Mouse (Mus musculus) WW6 (cell line): Measurements from ENCODE around the gene Tent5c.

ENCODE experiments used
- DNase-seq: peaks from one replicate; pipeline ENCODE4 v3.0.0-alpha.2; 2013; ENCODE audit warnings: low read depth, low spot score

Tent5c gene

GRCm38 (mm10) chr3:100487046-100487445 is 2.1 kb downstream of the Tent5c start:
- DNase-seq, result no peak

DNA sequence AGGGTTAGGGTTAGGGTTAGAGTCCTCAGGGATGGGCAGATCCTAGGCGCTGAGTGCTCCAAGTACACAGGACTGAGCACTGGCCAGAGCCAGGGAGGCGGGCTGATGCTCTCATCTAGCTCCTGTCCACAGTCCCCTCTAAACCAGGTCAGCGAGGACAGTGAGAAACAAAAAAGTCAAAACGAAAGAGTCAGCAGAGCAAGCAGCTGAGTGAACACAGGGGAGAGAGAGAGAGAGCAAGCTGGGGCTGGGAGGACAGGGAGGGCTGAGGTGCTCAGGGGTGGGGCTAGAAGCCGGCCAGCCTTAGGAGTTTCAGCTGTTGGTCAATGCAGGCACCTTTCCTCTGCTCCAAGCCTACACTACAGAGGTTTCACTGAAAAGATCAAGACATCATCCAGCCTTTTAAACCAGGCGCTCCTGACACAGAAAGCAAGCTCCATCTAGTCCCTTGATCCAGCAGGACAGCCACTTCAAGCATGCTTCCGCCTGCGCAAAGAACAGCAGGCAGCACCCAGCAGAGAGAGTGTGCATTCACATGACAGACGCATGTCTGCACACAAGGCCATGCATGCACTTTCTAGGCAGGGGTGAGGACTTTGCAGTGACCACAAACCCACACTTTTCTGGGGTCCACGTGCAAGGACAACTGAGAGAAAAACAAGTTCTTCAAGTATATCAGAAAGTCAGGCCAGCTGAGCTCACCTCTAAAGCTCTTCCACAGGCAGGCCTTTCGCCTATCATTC is 3.6 kb downstream of the Tent5c start:
- DNase-seq, result no peak

- DNase-seq, result no peak
Observed at GRCm38 (mm10) chr3:100482971-100483610, 6.0 kb downstream of the Tent5c start.

DNA sequence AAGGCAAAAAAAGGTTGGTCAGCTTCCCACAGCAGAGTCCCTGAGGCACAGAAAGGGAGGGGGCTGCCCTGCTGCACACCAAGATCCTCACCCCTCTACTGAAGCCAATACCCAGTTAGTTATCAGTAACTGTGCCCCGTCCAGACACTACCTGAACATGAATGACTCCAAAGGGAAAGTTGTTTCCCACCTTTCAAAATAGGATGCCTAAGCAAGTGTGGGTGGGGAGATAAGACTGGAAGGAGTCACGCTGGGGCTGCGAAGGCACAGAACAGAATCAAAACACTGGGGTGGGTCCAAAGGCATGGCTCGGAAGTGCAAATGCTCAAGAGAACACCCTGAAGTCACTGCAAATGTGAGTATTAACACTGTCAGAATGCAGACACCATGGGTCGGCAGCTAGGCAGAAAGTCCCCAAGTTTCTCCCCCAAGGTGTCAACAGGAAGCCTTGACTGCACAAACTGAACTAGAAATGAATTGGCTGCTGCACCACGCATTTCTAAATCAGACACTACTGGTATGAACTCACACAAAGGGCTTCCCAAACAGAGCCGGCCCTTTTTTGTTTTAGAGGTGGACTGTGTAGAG is 6.7 kb downstream of the Tent5c start:
- DNase-seq, result no peak

- DNase-seq, result no peak
Observed at GRCm38 (mm10) chr3:100480251-100481005, 8.7 kb downstream of the Tent5c start.

DNA sequence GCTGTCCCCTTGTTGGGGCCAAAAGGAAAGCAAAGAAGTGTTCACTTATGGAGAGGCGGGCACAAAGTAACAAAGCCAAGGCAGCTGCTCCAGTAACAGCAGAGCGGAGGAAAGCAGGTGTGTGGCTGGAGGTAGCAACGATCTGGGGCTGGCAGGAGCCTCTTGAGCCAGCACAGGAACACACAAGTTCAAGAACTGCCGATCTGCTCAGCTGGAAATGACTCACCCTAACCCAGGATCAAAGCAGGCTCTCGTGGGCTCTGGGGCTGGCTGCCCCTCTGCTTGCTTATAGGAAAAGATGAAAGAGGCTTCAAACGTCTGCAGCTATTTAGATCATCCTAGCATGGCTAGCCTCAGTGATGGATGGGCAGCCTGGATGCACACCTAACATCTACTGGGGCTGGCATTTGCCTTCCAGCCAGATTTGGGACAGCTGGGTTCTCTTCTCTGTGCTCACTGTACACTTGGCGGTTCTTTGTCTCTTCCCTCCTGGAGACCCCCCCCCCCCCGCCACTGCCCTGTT is 14.1 kb downstream of the Tent5c start:
- no peak for DNase-seq

DNA sequence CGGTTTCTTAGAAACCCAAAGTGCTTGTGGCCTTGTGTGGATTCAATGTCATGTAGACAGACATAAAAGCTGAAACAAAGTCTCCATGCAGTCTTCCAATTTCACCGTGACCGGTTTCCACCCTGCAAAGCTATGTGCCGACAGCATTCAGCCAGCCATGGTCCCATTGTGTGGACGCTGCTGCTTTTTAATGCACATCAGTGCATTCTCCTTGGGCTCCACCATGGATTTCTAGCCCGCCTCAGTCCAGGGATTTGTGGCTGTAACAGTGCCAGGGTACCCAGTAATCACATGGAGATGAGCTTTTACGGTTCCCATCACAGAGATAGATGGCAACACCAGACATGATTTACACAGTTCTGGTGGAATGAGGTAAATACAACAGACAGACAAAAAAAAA is 14.6 kb downstream of the Tent5c start:
- DNase-seq, result no peak

- DNase-seq, result no peak
Observed at GRCm38 (mm10) chr3:100473146-100473545, 16.0 kb downstream of the Tent5c start.

DNA sequence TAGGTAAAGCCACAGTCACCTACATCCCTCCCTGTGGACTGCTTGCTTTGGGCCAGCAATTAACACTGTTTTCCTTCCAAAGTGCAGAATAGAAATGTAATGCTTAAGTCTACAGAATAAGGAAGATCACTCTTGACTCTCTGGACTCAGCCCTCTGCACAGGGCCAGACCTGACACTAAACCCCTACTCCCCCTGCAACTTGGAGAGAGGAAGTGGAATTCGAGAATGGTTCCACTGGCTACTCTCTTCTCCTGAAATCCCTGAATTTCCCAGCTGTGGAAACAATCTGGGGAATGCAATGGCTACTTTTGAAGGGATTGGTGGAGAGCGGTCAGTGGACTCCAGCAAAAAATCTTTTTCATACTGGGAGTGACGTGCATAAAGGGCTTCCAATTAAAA is 18.2 kb downstream of the Tent5c start:
- DNase-seq, result no peak

DNA sequence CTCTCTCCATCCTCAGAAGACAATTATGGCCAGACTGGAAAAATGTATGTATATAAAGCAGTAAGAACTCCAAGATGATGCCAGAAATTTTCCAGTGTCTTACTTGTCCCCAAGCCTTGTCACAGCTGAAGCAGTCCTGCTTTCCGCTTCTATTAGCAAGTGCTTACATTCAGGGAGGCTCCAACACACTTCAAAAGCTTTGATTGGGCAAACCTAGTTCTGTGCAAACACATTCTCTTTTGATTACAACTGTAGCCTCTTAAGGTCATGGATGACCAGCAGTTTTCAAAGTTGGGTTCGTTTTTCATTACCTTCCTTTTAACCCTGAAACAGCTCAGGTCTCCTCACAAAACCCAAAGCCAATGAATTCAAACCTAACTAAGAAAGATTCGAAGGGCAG is 19.0 kb downstream of the Tent5c start:
- no peak for DNase-seq

GRCm38 (mm10) chr3:100466551-100466950 is 22.6 kb downstream of the Tent5c start:
- DNase-seq, result no peak

GRCm38 (mm10) chr3:100464596-100464995 is 24.5 kb downstream of the Tent5c start:
- DNase-seq, result no peak

DNA sequence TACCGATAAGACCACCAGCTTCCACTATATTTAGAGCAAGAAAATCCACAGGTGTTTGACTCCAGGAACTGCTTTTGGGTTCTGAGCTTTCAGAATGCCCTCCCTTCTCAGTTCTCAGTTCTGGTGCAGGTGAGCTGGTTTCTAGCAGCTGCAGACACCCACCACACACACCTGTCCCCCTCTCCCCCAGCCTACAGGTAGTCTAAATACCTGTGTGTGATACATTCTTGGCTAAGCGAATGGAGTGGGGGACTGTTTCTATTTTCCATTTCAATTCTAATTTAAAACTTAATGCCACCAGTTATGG is 25.2 kb downstream of the Tent5c start:
- no peak for DNase-seq

DNA sequence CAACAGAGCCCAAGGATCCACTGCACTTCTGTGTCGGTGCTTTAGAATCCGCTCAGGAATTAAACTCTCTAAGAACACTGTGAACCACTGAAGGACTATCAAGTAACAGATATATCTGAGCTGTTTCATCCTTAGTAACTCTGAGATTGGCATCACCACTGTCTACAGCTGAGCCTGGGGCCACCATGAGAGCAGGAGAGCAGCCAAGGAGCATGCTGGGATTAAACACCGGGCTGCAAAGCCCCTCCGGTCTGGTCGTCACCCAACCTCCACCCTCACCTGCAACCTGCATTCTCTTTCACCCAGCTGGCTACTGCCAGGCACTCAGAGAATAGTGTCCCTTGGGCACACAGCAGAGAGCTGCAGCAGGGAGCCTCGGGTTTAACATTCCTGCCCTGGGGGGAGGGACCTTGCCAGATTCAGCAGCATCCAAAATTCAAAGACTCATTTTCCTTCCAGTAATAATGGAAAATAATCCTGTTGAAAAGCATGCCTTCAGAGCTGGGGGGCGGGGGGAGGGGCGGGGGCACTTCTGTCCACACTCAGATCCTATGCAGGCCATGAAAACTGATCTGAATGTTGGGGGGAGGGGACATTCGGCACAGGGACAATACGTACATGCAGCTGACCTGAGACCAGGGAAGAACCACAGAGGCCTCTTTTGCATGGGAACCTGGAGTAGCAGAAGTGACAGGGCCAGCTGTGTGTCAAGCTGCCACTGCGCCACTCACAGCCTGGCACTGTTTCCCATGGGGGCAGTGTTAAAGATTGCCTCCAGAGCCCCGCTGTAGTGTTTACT is 25.8 kb downstream of the Tent5c start:
- no peak for DNase-seq

- no peak for DNase-seq
Observed at GRCm38 (mm10) chr3:100462235-100463083, 26.7 kb downstream of the Tent5c start.

DNA sequence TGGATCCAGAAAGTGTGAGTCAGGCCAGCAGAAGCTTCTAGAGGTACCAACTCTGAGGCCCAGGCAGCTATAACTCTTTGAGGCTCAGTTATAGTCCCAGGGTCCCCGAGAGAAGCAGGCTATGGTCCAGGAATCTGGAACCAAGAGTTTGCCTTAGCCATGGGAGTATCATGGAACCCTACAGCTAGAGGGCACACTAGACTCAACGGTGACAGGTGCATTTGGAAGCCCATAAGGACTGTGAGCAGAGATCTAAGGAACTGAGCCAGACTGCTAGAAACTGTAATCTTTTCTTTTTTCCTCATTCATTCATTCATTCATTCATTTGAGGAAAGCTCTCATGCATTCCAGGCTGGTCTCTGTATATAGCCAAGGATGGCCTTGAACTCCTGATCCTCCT is 28.6 kb downstream of the Tent5c start:
- no peak for DNase-seq

DNA sequence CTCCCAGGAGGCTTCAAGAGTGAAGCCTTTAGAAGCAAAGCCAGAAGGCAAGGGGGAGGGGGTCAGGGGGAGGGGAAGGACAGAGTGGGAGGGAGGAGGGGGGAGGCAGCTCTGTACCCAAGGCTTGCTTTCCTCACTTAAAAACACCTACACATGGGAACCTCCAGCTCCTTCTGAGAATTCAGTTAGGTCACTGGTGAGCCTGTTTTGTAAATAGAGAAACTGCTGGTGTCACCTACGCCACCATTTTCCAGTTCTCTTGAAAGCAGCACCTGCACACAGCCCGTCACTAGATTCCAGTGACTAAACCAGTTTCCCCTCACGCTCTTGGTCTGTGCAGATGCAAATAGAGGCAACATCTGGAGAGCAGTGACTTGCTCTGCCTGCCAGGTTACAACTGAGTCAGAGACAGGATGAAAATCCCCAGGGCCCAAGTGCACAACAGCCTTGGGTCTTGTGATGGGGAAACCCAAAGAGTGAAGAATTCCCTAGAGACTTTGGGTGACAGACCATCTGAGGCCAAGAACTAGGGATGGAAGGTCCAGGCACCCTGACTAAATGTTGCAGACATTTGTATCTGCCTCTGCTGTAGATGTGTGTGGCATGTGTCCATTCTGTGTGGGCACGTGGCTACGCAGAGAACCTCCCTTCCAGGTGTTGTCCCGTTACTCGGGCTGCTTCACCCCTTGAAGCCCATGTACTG is 45.2 kb downstream of the Tent5c start:
- DNase-seq, result no peak

GRCm38 (mm10) chr3:100442499-100442898 is 46.6 kb downstream of the Tent5c start:
- no peak for DNase-seq

DNA sequence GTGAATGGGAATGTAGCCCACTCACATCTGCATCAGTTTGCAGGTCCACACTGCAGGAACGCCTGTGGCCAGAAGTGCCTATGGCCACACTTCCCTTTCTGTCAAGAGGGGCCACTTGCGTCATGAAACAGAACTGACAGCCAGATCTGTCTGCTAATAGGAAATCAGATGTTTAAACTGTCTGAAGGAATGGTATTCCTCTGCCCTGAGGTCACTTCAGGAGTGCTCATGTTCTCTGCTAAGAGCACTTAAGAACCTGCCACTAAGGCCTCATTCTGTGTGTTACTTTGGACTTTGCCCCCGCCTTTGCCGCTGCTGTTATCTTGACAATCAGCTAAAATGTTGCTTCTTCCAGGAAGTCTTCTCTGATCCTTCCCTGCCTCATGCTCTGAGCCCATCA is 48.4 kb downstream of the Tent5c start:
- DNase-seq, result no peak

GRCm38 (mm10) chr3:100440009-100440408 is 49.1 kb downstream of the Tent5c start:
- no peak for DNase-seq
